Mouse (Mus musculus) bone marrow macrophage, adult 2 months (primary cell): Measurements from ENCODE around the gene Tceal1. TPM values are rescaled to one million over a fixed set of nuclear protein-coding genes. Genes with fewer than 3 reads are reported as not detected.

Source experiments
- H3K27ac ChIP-seq: 2 replicates; pipeline ENCODE4 v1.5.1; 2012; ENCODE audit warnings: low read depth, low read length; ENCODE audit not compliant: insufficient read depth
- H3K4me1 ChIP-seq: 2 replicates; pipeline ENCODE4 v1.6.1; 2012; ENCODE audit warnings: low read length; ENCODE audit not compliant: control insufficient read depth, insufficient read depth
- H3K4me3 ChIP-seq: 2 replicates; pipeline ENCODE4 v1.5.1; 2012; ENCODE audit warnings: mild to moderate bottlenecking, low read length, moderate library complexity; ENCODE audit not compliant: insufficient read depth
- CTCF ChIP-seq: IDR thresholded peaks from 2 replicates; pipeline ENCODE4 v1.5.1; 2012; ENCODE audit warnings: low read depth, mild to moderate bottlenecking, low read length, moderate library complexity
- POLR2A ChIP-seq: IDR thresholded peaks from 2 replicates; pipeline ENCODE4 v1.6.1; 2012; ENCODE audit warnings: mild to moderate bottlenecking, low read depth, low read length, borderline replicate concordance
- polyA plus RNA-seq: library from polyadenylated mRNA; stranded (reverse); fragments of >200 nt; gene quantifications from 2 replicates; pipeline ENCODE4 v1.2.4, GENCODE M21; 2012; ENCODE audit not compliant: missing spikeins, insufficient read depth, insufficient read length

Tceal1 gene
- polyA plus RNA-seq, 1 experiment = 2.1 TPM

GRCm38 (mm10) chrX:136732016-136732415 is 24.2 kb downstream of the Tceal1 start:
- no peak overlapping the region for H3K27ac ChIP-seq
- H3K4me3 ChIP-seq = no peak overlapping the region
- peaks cover 2% of the 10 kb centered on the region; the same call in 1 of the 2 replicates for H3K4me1 ChIP-seq
- TF ChIP-seq CTCF (no peak), POLR2A (no peak)

- peak overlapping the region; percentile 98 for H3K27ac ChIP-seq
- H3K4me1 ChIP-seq = peaks cover 5% of the 10 kb centered on the region
- H3K4me3 ChIP-seq = peak overlapping the region; percentile 67
- TF ChIP-seq POLR2A (no peak), CTCF (no peak)
Observed at GRCm38 (mm10) chrX:136740087-136740790, 32.5 kb downstream of the Tceal1 start.

GRCm38 (mm10) chrX:136740791-136741650 is 33.2 kb downstream of the Tceal1 start:
- Histone ChIP-seq H3K4me1 (peaks cover 5% of the 10 kb centered on the region), H3K27ac (peak overlapping the region; percentile 99), H3K4me3 (peak overlapping the region; percentile 67)
- TF ChIP-seq POLR2A = no peak
- TF ChIP-seq CTCF = no peak

GRCm38 (mm10) chrX:136741651-136742201 is 33.9 kb downstream of the Tceal1 start:
- TF ChIP-seq POLR2A = no peak
- TF ChIP-seq CTCF = no peak

GRCm38 (mm10) chrX:136742241-136742640 is 34.5 kb downstream of the Tceal1 start:
- Histone ChIP-seq H3K27ac (peak overlapping the region; percentile 99), H3K4me1 (peaks cover 5% of the 10 kb centered on the region), H3K4me3 (peak overlapping the region; percentile 94)
- TF ChIP-seq POLR2A (no peak), CTCF (no peak)

More at GRCm38 (mm10) chrX:136741651-136742201, 33.9 kb downstream of the Tceal1 start:
- peaks cover 5% of the 10 kb centered on the region for H3K4me1 ChIP-seq
- H3K4me3 ChIP-seq = peak overlapping the region; percentile 94
- H3K27ac ChIP-seq = peak overlapping the region; percentile 99

GRCm38 (mm10) chrX:136742661-136743103 is 34.9 kb downstream of the Tceal1 start:
- H3K4me3 ChIP-seq = peak overlapping the region; percentile 94
- TF ChIP-seq POLR2A (no peak), CTCF (no peak)
- H3K27ac ChIP-seq = peak overlapping the region; percentile 99
- H3K4me1 ChIP-seq = peaks cover 5% of the 10 kb centered on the region

GRCm38 (mm10) chrX:136743459-136743858 is 35.7 kb downstream of the Tceal1 start, which contains the start of gene Morf4l2:
Gene Morf4l2 (minus strand): TSS chrX:136743690.
- peaks cover 4% of the 10 kb centered on the region for H3K4me1 ChIP-seq
- H3K4me3 ChIP-seq = peak within 1 kb of the TSS; percentile 94
- peak within 1 kb of the TSS; percentile 99 for H3K27ac ChIP-seq
- TF ChIP-seq CTCF (no peak), POLR2A (no peak)

GRCm38 (mm10) chrX:136744663-136745062 is 36.9 kb downstream of the Tceal1 start:
- Histone ChIP-seq H3K4me1 (no peaks in the 10 kb centered on the region), H3K27ac (no peak overlapping the region), H3K4me3 (no peak overlapping the region)
- TF ChIP-seq POLR2A = no peak
- no peak for TF ChIP-seq CTCF

GRCm38 (mm10) chrX:136749329-136749728 is 41.5 kb downstream of the Tceal1 start:
- Histone ChIP-seq H3K27ac (no peak overlapping the region), H3K4me3 (no peak overlapping the region), H3K4me1 (no peaks in the 10 kb centered on the region)
- TF ChIP-seq CTCF (no peak), POLR2A (no peak)
